Mouse (Mus musculus) kidney, adult 2 months (tissue): Measurements from ENCODE around the gene 2210011C24Rik. TPM values are rescaled to one million over a fixed set of nuclear protein-coding genes. Genes with fewer than 3 reads are reported as not detected.

Source experiments
- DNase-seq: peaks from one replicate; pipeline ENCODE4 v3.0.0; 2021
- H3K27ac ChIP-seq: fragments of 200-500 bp; 2 replicates; pipeline ENCODE4 v1.5.1; 2012; ENCODE audit warnings: low read depth, low read length, control low read depth, inconsistent platforms; ENCODE audit not compliant: insufficient read depth
- H3K27me3 ChIP-seq: fragments of 200-500 bp; replicated peaks from 2 replicates; pipeline ENCODE4 v1.6.1; 2012; ENCODE audit warnings: mild to moderate bottlenecking, moderate library complexity, low read length, inconsistent platforms; ENCODE audit not compliant: control insufficient read depth, insufficient read depth
- H3K36me3 ChIP-seq: fragments of 200-500 bp; 2 replicates; pipeline ENCODE4 v1.6.1; 2012; ENCODE audit warnings: mild to moderate bottlenecking, moderate library complexity, low read length, inconsistent platforms; ENCODE audit not compliant: control insufficient read depth, insufficient read depth
- H3K4me1 ChIP-seq: fragments of 200-500 bp; 2 replicates; pipeline ENCODE4 v1.6.1; 2011; ENCODE audit warnings: low read length; ENCODE audit not compliant: control insufficient read depth, insufficient read depth
- H3K4me3 ChIP-seq: fragments of 200-500 bp; 2 replicates; pipeline ENCODE4 v1.5.1; 2011; ENCODE audit warnings: mild to moderate bottlenecking, low read depth, low read length, control low read depth; ENCODE audit not compliant: insufficient read depth
- CTCF ChIP-seq: fragments of 200-500 bp; conservative IDR thresholded peaks from 2 replicates; pipeline ENCODE4 v1.5.1; 2011; ENCODE audit warnings: low read depth, mild to moderate bottlenecking, control low read depth, low read length, moderate library complexity, mixed read lengths; ENCODE audit not compliant: insufficient read depth, insufficient read length
- POLR2A ChIP-seq: fragments of 200-500 bp; IDR thresholded peaks from one replicate; pipeline ENCODE4 v1.6.1; 2011; ENCODE audit warnings: low read depth, low read length, control low read depth
- WGBS: fragments of 180-500 bp; shearing (Covaris S2); methylation state at CpG from one replicate; pipeline ENCODE4 v1.1.7; 2018; 5-methylcytosine and 5-hydroxymethylcytosine counted together
- polyA plus RNA-seq: library from polyadenylated mRNA; depleted of rRNA; stranded (reverse); fragments of >200 nt; gene quantifications from 2 replicates; pipeline ENCODE4 v1.2.3, GENCODE M21; 2012

2210011C24Rik gene
- polyA plus RNA-seq, 1 experiment, result 9.1 TPM

GRCm38 (mm10) chr8:84044900-84045299, 32.9 kb upstream of the 2210011C24Rik start, which contains the start of gene Rln3:
Rln3 (minus strand) TSS chr8:84045000.
- H3K27ac ChIP-seq, result no peak within 1 kb of the TSS
- no peak within 1 kb of the TSS for H3K4me3 ChIP-seq
- no peaks in the 10 kb centered on the region for H3K4me1 ChIP-seq
- H3K36me3 ChIP-seq, result no peaks in the 10 kb centered on the region
- no peak for DNase-seq
- no peak for TF ChIP-seq CTCF
- no peak for TF ChIP-seq POLR2A
- no peaks in the 10 kb centered on the region for H3K27me3 ChIP-seq
- 41% methylated on average over 9 of the region's 9 CpGs for WGBS

DNA sequence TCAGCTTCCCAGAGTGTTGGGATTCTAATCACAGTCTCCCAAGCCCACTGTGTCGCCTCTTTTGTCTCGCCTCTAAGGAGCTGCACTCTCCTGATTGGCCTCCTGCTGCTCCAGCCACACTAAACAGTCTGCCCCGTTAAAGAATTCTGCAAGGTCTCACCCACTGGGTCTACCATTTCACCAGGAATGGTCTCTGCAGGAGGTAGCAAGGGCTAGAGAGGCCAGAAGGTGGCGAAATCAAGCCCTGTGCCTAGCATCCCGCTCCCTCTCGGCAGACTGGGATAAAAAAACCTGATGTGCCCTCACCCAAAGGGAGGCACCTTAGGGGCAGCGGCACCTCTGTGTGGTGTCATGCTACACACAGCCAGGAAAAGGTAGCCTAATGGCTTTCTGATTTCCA, 32.1 kb upstream of the 2210011C24Rik start:
- Histone ChIP-seq H3K4me3 (no peak overlapping the region), H3K36me3 (no peaks in the 10 kb centered on the region), H3K4me1 (no peaks in the 10 kb centered on the region), H3K27me3 (no peaks in the 10 kb centered on the region), H3K27ac (no peak overlapping the region)
- no peak for TF ChIP-seq CTCF
- no peak for TF ChIP-seq POLR2A
- no peak for DNase-seq
- WGBS, result 40% methylated on average over 7 of the region's 7 CpGs

DNA sequence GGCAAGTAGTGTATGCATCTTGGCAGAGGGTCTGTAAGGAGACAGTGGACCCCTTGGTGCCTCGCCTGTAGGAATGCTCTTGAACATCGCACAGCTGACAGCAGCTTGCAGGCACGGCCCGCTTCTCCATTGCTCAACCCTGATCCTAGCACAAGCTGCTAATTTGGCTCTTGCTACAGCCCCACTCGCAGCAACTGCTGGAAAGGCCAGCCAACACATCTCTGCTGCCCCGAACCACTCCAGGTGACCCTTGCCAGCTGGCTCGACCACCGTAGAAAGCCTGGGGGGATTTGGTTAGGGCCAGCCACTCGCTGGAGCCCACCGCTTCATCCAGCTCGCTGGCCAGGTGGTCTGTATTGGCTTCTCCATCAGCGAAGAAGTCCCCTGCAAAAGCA, 31.0 kb upstream of the 2210011C24Rik start:
- DNase-seq, result no peak
- H3K4me3 ChIP-seq, result no peak overlapping the region

GRCm38 (mm10) chr8:84042066-84042947, 30.3 kb upstream of the 2210011C24Rik start, which contains the start of gene Il27ra:
Il27ra (minus strand) TSS chr8:84042589.
- 5% methylated on average over 40 of the region's 40 CpGs for WGBS
- H3K36me3 ChIP-seq, result no peaks in the 10 kb centered on the region
- no peaks in the 10 kb centered on the region for H3K4me1 ChIP-seq
- TF ChIP-seq CTCF, result peak; percentile 79
- TF ChIP-seq POLR2A, result no peak
- no peaks in the 10 kb centered on the region for H3K27me3 ChIP-seq
- peak; percentile 79 for DNase-seq
- H3K4me3 ChIP-seq, result peak within 1 kb of the TSS; percentile 52
- H3K27ac ChIP-seq, result no peak within 1 kb of the TSS

More for the DNA sequence above, 31.0 kb upstream of the 2210011C24Rik start:
- Histone ChIP-seq H3K4me1 (no peaks in the 10 kb centered on the region), H3K27ac (no peak overlapping the region), H3K27me3 (no peaks in the 10 kb centered on the region), H3K36me3 (no peaks in the 10 kb centered on the region)
- no peak for TF ChIP-seq CTCF
- TF ChIP-seq POLR2A, result no peak
- 55% methylated on average over 12 of the region's 12 CpGs for WGBS

- 4% methylated on average over 5 of the region's 5 CpGs for WGBS
- no peaks in the 10 kb centered on the region for H3K4me1 ChIP-seq
- no peak overlapping the region for H3K4me3 ChIP-seq
- no peaks in the 10 kb centered on the region for H3K36me3 ChIP-seq
- peak; percentile 73 for DNase-seq
- no peak overlapping the region for H3K27ac ChIP-seq
- no peak for TF ChIP-seq POLR2A
- TF ChIP-seq CTCF, result peak; percentile 78
- no peaks in the 10 kb centered on the region for H3K27me3 ChIP-seq
These were observed 27.1 kb upstream of the 2210011C24Rik start for GRCm38 (mm10) chr8:84039050-84039449.

DNA sequence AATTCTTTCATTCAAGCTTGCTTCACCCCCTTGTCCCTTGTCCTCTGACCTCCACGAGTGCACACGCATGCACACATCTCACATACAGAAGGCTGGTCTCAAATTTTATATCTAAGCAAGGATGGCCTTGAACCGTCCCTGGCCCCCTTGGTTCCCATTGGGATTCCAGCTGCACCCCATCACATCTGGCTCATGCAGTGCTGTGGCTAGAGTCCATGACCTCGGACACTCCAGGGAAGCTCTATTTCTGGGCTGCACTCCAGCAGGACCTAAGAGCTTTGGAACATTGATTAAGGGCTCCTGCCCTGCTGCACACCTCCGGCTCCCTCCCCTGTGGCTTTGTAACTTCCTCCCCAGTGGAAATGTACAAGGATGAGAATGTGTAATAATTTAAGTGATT, 26.0 kb upstream of the 2210011C24Rik start:
- no peak overlapping the region for H3K4me3 ChIP-seq
- WGBS, result 55% methylated on average over 5 of the region's 5 CpGs
- DNase-seq, result peak; percentile 60

DNA sequence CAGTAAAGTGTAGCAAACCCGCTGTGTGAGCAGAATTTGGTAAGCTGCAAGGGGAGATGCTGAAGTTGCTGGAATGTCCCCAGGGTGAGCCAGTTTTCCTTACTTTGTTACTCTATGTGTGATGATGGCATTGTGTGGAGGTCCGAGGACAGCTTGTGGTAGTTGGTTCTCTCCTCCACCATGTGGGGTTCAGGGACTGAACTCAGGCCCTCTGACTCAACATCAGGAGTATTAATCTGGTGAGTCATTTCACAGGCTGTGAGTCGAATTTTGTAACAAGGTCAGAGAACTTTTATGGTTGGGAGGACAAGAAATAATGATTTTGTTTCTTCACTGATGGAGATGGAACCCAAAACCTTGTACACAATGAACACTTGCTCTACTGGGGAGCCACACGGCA, 20.8 kb upstream of the 2210011C24Rik start:
- H3K27me3 ChIP-seq, result no peaks in the 10 kb centered on the region
- no peak overlapping the region for H3K4me3 ChIP-seq
- H3K27ac ChIP-seq, result no peak overlapping the region
- no peak for DNase-seq
- TF ChIP-seq POLR2A (no peak), CTCF (no peak)
- no peaks in the 10 kb centered on the region for H3K4me1 ChIP-seq
- H3K36me3 ChIP-seq, result no peaks in the 10 kb centered on the region
- 78% methylated on average over 4 of the region's 4 CpGs for WGBS

More for the DNA sequence above, 26.0 kb upstream of the 2210011C24Rik start:
- Histone ChIP-seq H3K36me3 (no peaks in the 10 kb centered on the region), H3K27ac (no peak overlapping the region), H3K27me3 (no peaks in the 10 kb centered on the region), H3K4me1 (no peaks in the 10 kb centered on the region)
- TF ChIP-seq CTCF (no peak), POLR2A (no peak)
